Mouse (Mus musculus) MEL (cell line): ENCODE results near the gene Tbcb.
"Not testable (repeated sequence)": the region's sequence is repeated elsewhere in the genome, so short reads cannot be mapped to it uniquely, and the experiment has no call there.

Source experiments
- CTCF ChIP-seq, 3 experiments: IDR thresholded peaks in 2 of 3; conservative IDR thresholded peaks in 1 of 3; 2 replicates each; pipeline ENCODE4 v1.5.1; 2011 to 2012; ENCODE audit warnings: low read length in 3 of 3, low read depth in 2 of 3, mild to moderate bottlenecking in 2 of 3, improper control_type of control experiment in 1 of 3, inconsistent platforms in 1 of 3, mixed read lengths in 1 of 3, moderate library complexity in 1 of 3; ENCODE audit not compliant: control insufficient read depth in 1 of 3, insufficient read depth in 1 of 3, poor library complexity in 1 of 3, severe bottlenecking in 1 of 3
- EP300 ChIP-seq, 2 experiments: IDR thresholded peaks; 2 replicates each; pipeline ENCODE4 v1.6.1; 2011; ENCODE audit warnings: improper control_type of control experiment in 2 of 2, low read length in 2 of 2, low read depth in 1 of 2, mild to moderate bottlenecking in 1 of 2
- HCFC1 ChIP-seq: IDR thresholded peaks from 2 replicates; pipeline ENCODE4 v1.6.1; 2012; ENCODE audit warnings: low read depth, mild to moderate bottlenecking, inconsistent platforms, low read length, improper control_type of control experiment, moderate library complexity
- POLR2AphosphoS2 ChIP-seq: IDR thresholded peaks from 2 replicates; pipeline ENCODE4 v1.6.1; 2011; ENCODE audit warnings: low read length, improper control_type of control experiment
- POLR2AphosphoS5 ChIP-seq: IDR thresholded peaks from 2 replicates; pipeline ENCODE4 v1.6.1; 2012; ENCODE audit warnings: low read depth, borderline replicate concordance, mild to moderate bottlenecking, inconsistent platforms, low read length, moderate library complexity, mixed read lengths
- RCOR1 ChIP-seq: IDR thresholded peaks from 2 replicates; pipeline ENCODE4 v1.6.1; 2012; ENCODE audit warnings: low read depth, mild to moderate bottlenecking, inconsistent platforms, low read length, improper control_type of control experiment
- TAL1 ChIP-seq: IDR thresholded peaks from 2 replicates; pipeline ENCODE4 v1.6.1; 2012; ENCODE audit warnings: mild to moderate bottlenecking, inconsistent platforms, low read length, moderate library complexity, mixed read lengths

- not testable (repeated sequence) for TF ChIP-seq POLR2AphosphoS2; RCOR1; CTCF (IDR thresholded peaks at IDR 0.05 in 2 of 3, conservative IDR thresholded peaks at IDR 0.05 in 1 of 3; ENCODE audit: control insufficient read depth in 1 of 3, insufficient read depth in 1 of 3, low read depth in 2 of 3, low read length in 3 of 3, poor library complexity in 1 of 3, severe bottlenecking in 1 of 3); HCFC1; EP300 (IDR thresholded peaks at IDR 0.05; ENCODE audit: low read depth in 1 of 2, low read length in 2 of 2); TAL1; POLR2AphosphoS5
Measured at GRCm38 (mm10) chr7:30181929-30182328, 50.1 kb downstream of the Tbcb start.
